Mouse (Mus musculus): ENCODE data around the gene Miga1.

Miga1 gene

GRCm38 (mm10) chr3:152245273-152245910, 94.8 kb downstream of the Miga1 start:
- DNase-seq (ENCODE audit: low read depth, low spot score) = no peak

GRCm38 (mm10) chr3:152243304-152243703, 96.9 kb downstream of the Miga1 start:
- DNase-seq (ENCODE audit: low read depth, low spot score) = no peak

GRCm38 (mm10) chr3:152241098-152241497, 99.1 kb downstream of the Miga1 start:
- no peak for DNase-seq (ENCODE audit: low read depth, low spot score)

- DNase-seq (ENCODE audit: low read depth, low spot score) = no peak
Measured at GRCm38 (mm10) chr3:152239592-152239991, 100.6 kb downstream of the Miga1 start.

GRCm38 (mm10) chr3:152238836-152239235, 101.4 kb downstream of the Miga1 start:
- no peak for DNase-seq (ENCODE audit: low read depth, low spot score)

GRCm38 (mm10) chr3:152235805-152236204, 104.4 kb downstream of the Miga1 start:
- DNase-seq (ENCODE audit: low read depth, low spot score) = no peak

- no peak for DNase-seq (ENCODE audit: low read depth, low spot score)
Measured at GRCm38 (mm10) chr3:152235238-152235637, 105.0 kb downstream of the Miga1 start.

- no peak for DNase-seq (ENCODE audit: low read depth, low spot score)
Measured at GRCm38 (mm10) chr3:152231333-152232100, 108.7 kb downstream of the Miga1 start.

GRCm38 (mm10) chr3:152229271-152229670, 110.9 kb downstream of the Miga1 start:
- DNase-seq (ENCODE audit: low read depth, low spot score) = no peak

GRCm38 (mm10) chr3:152228843-152229242, 111.4 kb downstream of the Miga1 start:
- DNase-seq (ENCODE audit: low read depth, low spot score) = no peak

- DNase-seq (ENCODE audit: low read depth, low spot score) = no peak
Measured at GRCm38 (mm10) chr3:152225906-152226305, 114.3 kb downstream of the Miga1 start.

- no peak for DNase-seq (ENCODE audit: low read depth, low spot score)
Measured at GRCm38 (mm10) chr3:152224918-152225317, 115.3 kb downstream of the Miga1 start.

All from forelimb bud, embryonic 11.5 days (tissue).